Mouse (Mus musculus): Measurements from ENCODE around the gene Josd1.

GRCm38 (mm10) chr15:79687175-79687574 is 544 bp downstream of the Josd1 start:
- TF ChIP-seq CTCF (IDR thresholded peaks at IDR 0.05) (no peak), EP300 (IDR thresholded peaks at IDR 0.05) (no peak)

Measured in lung, postnatal 0 days (tissue).